Mouse (Mus musculus) forebrain, embryonic 11.5 days (tissue): ENCODE measurements at regions not wholly inside any gene's neighbourhood (a gene's known extent, or its start where the extent isn't known, plus 50 kb on each side); places are given as distances from the start of the nearest gene placed in this dataset.

ENCODE experiments used
- ATAC-seq: fragments of 200-750 bp; cut with Nextera tagmentation; replicated peaks from 2 replicates; pipeline ENCODE4 v1.8.0; 2017; ENCODE audit warnings: moderate TSS enrichment; ENCODE audit not compliant: low FRiP score
- DNase-seq: peaks from one replicate; pipeline ENCODE4 v3.0.0-alpha.2; 2017; ENCODE audit warnings: low spot score
- H3K27ac ChIP-seq: fragments of 300-500 bp; sonication (generic); 2 replicates; pipeline ENCODE4 v1.5.1; 2014; ENCODE audit warnings: low read depth, low read length
- H3K27me3 ChIP-seq: fragments of 300-500 bp; sonication (generic); 2 replicates; pipeline ENCODE4 v1.6.1; 2014; ENCODE audit warnings: mild to moderate bottlenecking, low read length, mixed read lengths; ENCODE audit not compliant: control insufficient read depth, insufficient read depth
- H3K36me3 ChIP-seq: fragments of 300-500 bp; sonication (generic); 2 replicates; pipeline ENCODE4 v1.6.1; 2014; ENCODE audit warnings: mild to moderate bottlenecking, low read length, moderate library complexity, mixed read lengths; ENCODE audit not compliant: control insufficient read depth, insufficient read depth
- H3K4me1 ChIP-seq: fragments of 300-500 bp; sonication (generic); replicated peaks from 2 replicates; pipeline ENCODE4 v1.6.1; 2014; ENCODE audit warnings: low read length, mixed read lengths; ENCODE audit not compliant: control insufficient read depth, insufficient read depth
- H3K4me2 ChIP-seq: fragments of 300-500 bp; sonication (generic); 2 replicates; pipeline ENCODE4 v1.6.1; 2014; ENCODE audit warnings: low read depth, mild to moderate bottlenecking, low read length, moderate library complexity, mixed read lengths; ENCODE audit not compliant: severe bottlenecking
- H3K4me3 ChIP-seq: fragments of 300-500 bp; sonication (generic); 2 replicates; pipeline ENCODE4 v1.5.1; 2014; ENCODE audit warnings: low read depth, low read length
- H3K9ac ChIP-seq: fragments of 300-500 bp; sonication (generic); 2 replicates; pipeline ENCODE4 v1.6.1; 2014; ENCODE audit warnings: low read length
- H3K9me3 ChIP-seq: fragments of 300-500 bp; sonication (generic); 2 replicates; pipeline ENCODE4 v1.6.1; 2016; ENCODE audit warnings: low read length, mixed read lengths; ENCODE audit not compliant: control insufficient read depth
- WGBS: fragments of 180-500 bp; shearing (Covaris S2); extraction: QIAGEN DNeasy Blood & Tissue Kit; methylation state at CpG from one replicate; pipeline ENCODE4 v1.1.7; 2014; 5-methylcytosine and 5-hydroxymethylcytosine counted together

DNA sequence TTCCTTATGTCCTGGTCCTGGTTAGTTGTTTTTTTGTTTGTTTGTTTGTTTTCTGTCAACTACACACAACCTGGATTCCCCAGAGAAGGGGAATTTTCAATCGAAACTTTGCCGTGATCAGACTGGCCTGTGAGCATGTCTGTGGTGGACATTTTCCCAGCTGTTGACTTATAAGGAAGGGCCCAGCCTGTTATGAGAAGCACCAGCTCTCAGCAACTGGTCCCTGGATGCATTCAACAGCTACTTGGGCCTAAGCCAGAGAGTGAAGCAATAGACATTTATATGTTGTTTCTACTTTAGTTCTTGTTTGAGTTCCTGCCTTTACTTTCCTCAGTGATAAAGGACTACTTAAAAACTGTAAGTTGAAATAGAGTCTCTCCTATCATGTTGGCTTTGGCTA, 309.0 kb downstream of the Btg1 start:
- no peak overlapping the region for H3K4me2 ChIP-seq
- no peak overlapping the region for H3K27ac ChIP-seq
- H3K9me3 ChIP-seq, result no peaks in the 10 kb centered on the region
- H3K36me3 ChIP-seq, result no peaks in the 10 kb centered on the region
- no peak overlapping the region for H3K4me3 ChIP-seq
- H3K9ac ChIP-seq, result no peak overlapping the region
- H3K4me1 ChIP-seq, result no peaks in the 10 kb centered on the region
- DNase-seq, result no peak
- H3K27me3 ChIP-seq, result no peaks in the 10 kb centered on the region
- 92% methylated on average over 2 of the region's 2 CpGs for WGBS
- ATAC-seq, result no peak

- Histone ChIP-seq H3K36me3 (no peaks in the 10 kb centered on the region), H3K27ac (no peak overlapping the region), H3K4me1 (no peaks in the 10 kb centered on the region), H3K27me3 (no peaks in the 10 kb centered on the region), H3K9ac (no peak overlapping the region), H3K9me3 (no peaks in the 10 kb centered on the region), H3K4me2 (no peak overlapping the region), H3K4me3 (no peak overlapping the region)
- ATAC-seq, result no peak
- no peak for DNase-seq
- 76% methylated on average over 4 of the region's 4 CpGs for WGBS
These were observed 317.9 kb downstream of the Btg1 start for GRCm38 (mm10) chr10:96934661-96935060.

DNA sequence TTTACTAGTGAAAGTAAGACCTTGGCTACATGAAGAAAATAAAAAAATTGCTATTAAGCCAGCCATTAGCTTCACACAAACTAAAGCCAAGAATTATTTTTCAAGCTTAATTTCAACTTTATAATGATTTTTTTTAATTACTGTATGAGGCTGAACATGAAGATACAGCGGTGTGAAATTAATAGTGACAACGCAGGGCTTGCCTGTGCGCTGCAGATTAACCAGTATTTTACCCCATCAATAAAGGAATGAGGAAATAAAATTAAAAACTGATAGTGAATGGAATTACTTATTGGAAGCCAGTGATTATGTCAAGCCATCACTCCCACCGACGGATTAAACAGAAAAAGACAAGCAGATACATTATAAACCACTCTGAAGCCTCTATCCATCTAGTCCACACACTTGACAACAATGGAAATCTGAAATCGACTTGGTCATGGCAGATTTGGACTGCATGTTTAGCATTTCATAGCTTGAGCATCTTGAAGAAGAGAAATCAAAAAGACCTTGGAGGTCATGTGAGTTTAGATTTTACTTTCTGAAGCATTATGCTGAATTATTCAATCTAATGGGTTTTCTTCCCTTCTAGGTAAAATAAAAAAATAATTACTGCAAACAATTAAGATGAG, 324.2 kb downstream of the Btg1 start:
- H3K4me1 ChIP-seq, result no peaks in the 10 kb centered on the region
- DNase-seq (no peak), ATAC-seq (no peak)
- H3K27me3 ChIP-seq, result no peaks in the 10 kb centered on the region
- H3K36me3 ChIP-seq, result no peaks in the 10 kb centered on the region
- H3K9me3 ChIP-seq, result no peaks in the 10 kb centered on the region
- H3K4me3 ChIP-seq, result no peak overlapping the region
- H3K4me2 ChIP-seq, result no peak overlapping the region
- no peak overlapping the region for H3K27ac ChIP-seq
- H3K9ac ChIP-seq, result no peak overlapping the region
- WGBS, result 92% methylated on average over 6 of the region's 6 CpGs

GRCm38 (mm10) chr10:96944229-96944628, 327.4 kb downstream of the Btg1 start:
- H3K36me3 ChIP-seq, result no peaks in the 10 kb centered on the region
- H3K9me3 ChIP-seq, result no peaks in the 10 kb centered on the region
- DNase-seq (no peak), ATAC-seq (no peak)
- no peak overlapping the region for H3K4me3 ChIP-seq
- WGBS, result 89% methylated on average over 7 of the region's 7 CpGs
- no peaks in the 10 kb centered on the region for H3K4me1 ChIP-seq
- H3K27me3 ChIP-seq, result no peaks in the 10 kb centered on the region
- H3K9ac ChIP-seq, result no peak overlapping the region
- no peak overlapping the region for H3K4me2 ChIP-seq
- no peak overlapping the region for H3K27ac ChIP-seq

DNA sequence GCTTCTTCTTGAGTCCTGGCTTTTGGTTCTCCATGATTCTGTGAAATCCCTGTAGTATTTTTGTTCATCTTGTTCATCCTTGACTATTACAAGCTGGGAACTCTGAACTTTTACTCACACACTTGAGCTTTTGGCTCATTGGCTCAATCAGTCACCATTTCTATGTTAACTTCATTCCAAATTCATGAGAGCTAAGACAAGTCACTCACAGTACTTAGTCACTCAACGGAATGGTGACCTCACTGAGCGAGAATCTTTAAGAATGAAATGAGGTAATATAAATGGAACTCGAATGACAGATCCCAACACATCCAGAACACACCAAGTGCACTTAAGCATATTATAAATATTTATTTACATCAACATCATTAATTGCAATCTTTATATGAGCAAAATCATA, 331.2 kb downstream of the Btg1 start:
- WGBS, result 84% methylated on average over 3 of the region's 3 CpGs
- ATAC-seq, result no peak

GRCm38 (mm10) chr10:96948871-96949270, 332.1 kb downstream of the Btg1 start:
- DNase-seq, result no peak
- H3K36me3 ChIP-seq, result no peaks in the 10 kb centered on the region
- H3K27ac ChIP-seq, result no peak overlapping the region
- H3K27me3 ChIP-seq, result no peaks in the 10 kb centered on the region
- no peak for ATAC-seq
- no peak overlapping the region for H3K4me3 ChIP-seq
- no peak overlapping the region for H3K9ac ChIP-seq
- H3K4me1 ChIP-seq, result no peaks in the 10 kb centered on the region
- H3K9me3 ChIP-seq, result no peaks in the 10 kb centered on the region
- no peak overlapping the region for H3K4me2 ChIP-seq
- WGBS, result 75% methylated on average over 2 of the region's 2 CpGs

More for the DNA sequence above, 331.2 kb downstream of the Btg1 start:
- Histone ChIP-seq H3K9ac (no peak overlapping the region), H3K36me3 (no peaks in the 10 kb centered on the region), H3K9me3 (no peaks in the 10 kb centered on the region), H3K27me3 (no peaks in the 10 kb centered on the region), H3K4me2 (no peak overlapping the region), H3K27ac (no peak overlapping the region), H3K4me3 (no peak overlapping the region), H3K4me1 (no peaks in the 10 kb centered on the region)
- DNase-seq, result no peak

- DNase-seq, result peak; percentile 68
- peak overlapping the region; percentile 1; the same call in 1 of the 2 replicates for H3K9ac ChIP-seq
- H3K4me2 ChIP-seq, result peak overlapping the region; percentile 24; the same call in 1 of the 2 replicates
- peak overlapping the region; percentile 7; the same call in 1 of the 2 replicates for H3K4me3 ChIP-seq
- H3K36me3 ChIP-seq, result no peaks in the 10 kb centered on the region
- H3K27ac ChIP-seq, result peak overlapping the region; percentile 1
- no peaks in the 10 kb centered on the region for H3K9me3 ChIP-seq
- WGBS, result 14% methylated on average over 12 of the region's 12 CpGs
- H3K4me1 ChIP-seq, result peaks cover 7% of the 10 kb centered on the region
- no peaks in the 10 kb centered on the region for H3K27me3 ChIP-seq
- ATAC-seq, result peak; percentile 93
These were observed 338.4 kb downstream of the Btg1 start for GRCm38 (mm10) chr10:96955036-96955775.

- DNase-seq (peak; percentile 56), ATAC-seq (peak; percentile 31; the same call in 1 of the 2 replicates)
- Histone ChIP-seq H3K4me1 (peaks cover 7% of the 10 kb centered on the region), H3K9ac (peak overlapping the region; percentile 1; the same call in 1 of the 2 replicates), H3K9me3 (no peaks in the 10 kb centered on the region), H3K36me3 (no peaks in the 10 kb centered on the region), H3K27me3 (no peaks in the 10 kb centered on the region), H3K4me2 (peak overlapping the region; percentile 24; the same call in 1 of the 2 replicates), H3K4me3 (peak overlapping the region; percentile 7; the same call in 1 of the 2 replicates), H3K27ac (peak overlapping the region; percentile 1; the same call in 1 of the 2 replicates)
- 12% methylated on average over 16 of the region's 16 CpGs for WGBS
These were observed 339.1 kb downstream of the Btg1 start for GRCm38 (mm10) chr10:96955776-96956448.
